Mouse (Mus musculus): ENCODE data around the gene Bend7. TPM values are rescaled to one million over a fixed set of nuclear protein-coding genes. Genes with fewer than 3 reads are reported as not detected.

The Bend7 gene
- polyA plus RNA-seq, 1 experiment from 2014 or later = 4.6 TPM

DNA sequence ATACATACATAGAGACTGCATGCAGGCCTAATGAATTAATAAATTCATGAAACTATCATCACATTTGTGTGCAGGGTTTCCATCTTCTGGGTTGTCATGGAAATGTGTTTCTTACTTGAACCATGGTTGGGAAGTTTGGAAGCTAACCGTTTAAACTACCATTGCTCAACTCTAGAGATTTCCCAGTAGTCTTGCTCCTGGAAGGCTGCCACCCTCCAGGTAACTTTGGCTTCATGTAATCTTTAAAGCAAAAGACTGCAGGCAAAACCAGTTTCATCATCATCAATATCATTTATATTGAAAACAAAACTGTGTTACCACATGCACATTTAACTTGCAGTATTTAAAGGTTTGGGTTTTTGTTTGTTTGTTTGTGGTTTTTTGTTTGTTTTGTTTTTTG lies 16.3 kb downstream of the Bend7 start:
- 87% methylated on average over 1 of the region's 1 CpGs for WGBS
- H3K4me1 ChIP-seq (ENCODE audit: control insufficient read depth, insufficient read depth, low read depth, low read length) = no peaks in the 10 kb centered on the region
- no peak overlapping the region for H3K27ac ChIP-seq (ENCODE audit: low read depth, low read length)
- H3K4me2 ChIP-seq (ENCODE audit: low read length) = no peak overlapping the region
- H3K9ac ChIP-seq (ENCODE audit: low read depth, low read length) = no peak overlapping the region
- H3K27me3 ChIP-seq (replicated peaks; ENCODE audit: control insufficient read depth, insufficient read depth, low read length) = no peaks in the 10 kb centered on the region
- no peaks in the 10 kb centered on the region for H3K9me3 ChIP-seq (ENCODE audit: control insufficient read depth, low read length)
- ATAC-seq = no peak
- H3K4me3 ChIP-seq (ENCODE audit: low read length) = no peak overlapping the region
- H3K36me3 ChIP-seq (ENCODE audit: control insufficient read depth, insufficient read depth, low read length) = no peaks in the 10 kb centered on the region

DNA sequence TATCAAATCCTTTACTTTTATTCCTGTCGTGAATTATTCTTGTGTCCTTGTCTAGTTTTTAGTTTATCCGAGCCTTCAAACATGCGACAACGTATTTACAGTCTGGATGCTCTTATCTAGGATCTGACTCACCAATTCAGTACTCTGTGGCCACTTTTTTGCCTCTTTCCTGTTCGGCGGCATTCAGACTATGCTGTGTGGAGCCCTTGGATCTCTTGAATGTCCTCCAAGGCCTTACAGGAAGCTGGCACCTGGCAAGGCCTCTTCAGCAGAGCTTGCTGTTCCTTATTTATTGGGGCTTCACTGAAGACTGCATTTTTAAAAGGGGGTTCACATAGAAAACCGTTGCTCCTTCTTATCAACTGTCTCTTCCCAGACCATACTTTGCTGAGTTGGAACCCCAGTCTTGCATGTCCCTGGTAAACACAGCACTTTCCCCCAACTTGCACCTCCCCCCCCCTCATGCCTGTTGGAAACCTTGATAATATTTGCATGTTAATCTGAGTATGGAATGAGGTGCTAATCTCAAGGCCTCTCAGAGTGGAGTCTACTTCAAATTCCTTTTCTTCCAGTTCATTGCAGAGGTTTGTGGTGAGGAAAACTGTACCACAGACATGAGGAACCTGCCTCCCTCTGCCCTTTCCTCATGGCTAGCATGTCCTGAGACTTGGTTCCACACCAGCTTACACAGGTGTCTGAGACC lies 18.6 kb downstream of the Bend7 start:
- Histone ChIP-seq H3K4me2 (ENCODE audit: low read length) (no peak overlapping the region), H3K36me3 (ENCODE audit: control insufficient read depth, insufficient read depth, low read length) (no peaks in the 10 kb centered on the region), H3K9ac (ENCODE audit: low read depth, low read length) (no peak overlapping the region), H3K27me3 (replicated peaks; ENCODE audit: control insufficient read depth, insufficient read depth, low read length) (no peaks in the 10 kb centered on the region), H3K4me3 (ENCODE audit: low read length) (no peak overlapping the region), H3K9me3 (ENCODE audit: control insufficient read depth, low read length) (no peaks in the 10 kb centered on the region), H3K4me1 (ENCODE audit: control insufficient read depth, insufficient read depth, low read depth, low read length) (no peaks in the 10 kb centered on the region), H3K27ac (ENCODE audit: low read depth, low read length) (no peak overlapping the region)
- 85% methylated on average over 7 of the region's 7 CpGs for WGBS
- no peak for ATAC-seq

DNA sequence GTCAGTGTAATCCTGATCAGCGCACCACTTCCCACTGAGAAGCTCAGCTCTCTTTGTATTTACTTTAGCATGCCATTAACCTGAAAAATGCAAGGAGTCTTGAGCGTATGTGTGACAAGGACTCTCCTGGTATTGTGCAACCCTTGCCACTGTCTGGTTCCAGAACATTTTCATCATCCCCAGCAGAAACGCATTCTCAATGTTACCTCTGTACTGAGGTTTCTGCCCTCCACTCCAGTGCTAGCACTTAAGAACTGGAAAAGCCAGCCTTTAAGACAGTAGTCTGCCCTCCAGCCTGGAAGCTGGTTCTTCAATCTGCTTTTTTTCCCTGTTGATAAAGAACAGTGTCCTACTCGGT lies 19.1 kb downstream of the Bend7 start:
- Histone ChIP-seq H3K27ac (ENCODE audit: low read depth, low read length) (no peak overlapping the region), H3K9me3 (ENCODE audit: control insufficient read depth, low read length) (no peaks in the 10 kb centered on the region), H3K27me3 (replicated peaks; ENCODE audit: control insufficient read depth, insufficient read depth, low read length) (no peaks in the 10 kb centered on the region), H3K4me3 (ENCODE audit: low read length) (no peak overlapping the region), H3K36me3 (ENCODE audit: control insufficient read depth, insufficient read depth, low read length) (no peaks in the 10 kb centered on the region), H3K9ac (ENCODE audit: low read depth, low read length) (no peak overlapping the region), H3K4me1 (ENCODE audit: control insufficient read depth, insufficient read depth, low read depth, low read length) (no peaks in the 10 kb centered on the region), H3K4me2 (ENCODE audit: low read length) (no peak overlapping the region)
- 85% methylated on average over 4 of the region's 4 CpGs for WGBS
- no peak for ATAC-seq

DNA sequence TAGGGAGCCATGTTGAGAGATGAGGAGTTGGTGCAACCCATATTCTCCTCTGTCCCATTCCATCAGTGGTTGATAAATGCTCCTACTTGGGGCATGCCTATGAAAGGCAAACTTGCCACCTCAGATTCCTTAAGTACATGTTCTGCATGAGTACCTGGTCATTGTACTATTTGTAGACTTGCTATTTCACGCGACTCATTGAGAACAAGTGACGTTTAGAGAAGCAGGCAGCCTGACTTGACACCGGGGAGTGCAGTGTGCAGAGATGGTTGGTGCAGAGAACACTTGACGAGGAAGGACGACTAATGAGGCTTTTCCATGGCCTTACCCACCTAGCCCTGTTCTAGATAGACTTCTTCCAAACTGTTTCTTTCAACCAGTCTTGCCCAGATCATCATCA lies 34.3 kb downstream of the Bend7 start:
- Histone ChIP-seq H3K9ac (ENCODE audit: low read depth, low read length) (no peak overlapping the region), H3K4me1 (ENCODE audit: control insufficient read depth, insufficient read depth, low read depth, low read length) (no peaks in the 10 kb centered on the region), H3K4me2 (ENCODE audit: low read length) (no peak overlapping the region), H3K36me3 (ENCODE audit: control insufficient read depth, insufficient read depth, low read length) (no peaks in the 10 kb centered on the region), H3K4me3 (ENCODE audit: low read length) (no peak overlapping the region), H3K9me3 (ENCODE audit: control insufficient read depth, low read length) (no peaks in the 10 kb centered on the region), H3K27ac (ENCODE audit: low read depth, low read length) (no peak overlapping the region), H3K27me3 (replicated peaks; ENCODE audit: control insufficient read depth, insufficient read depth, low read length) (no peaks in the 10 kb centered on the region)
- WGBS = 85% methylated on average over 6 of the region's 6 CpGs
- ATAC-seq = no peak

DNA sequence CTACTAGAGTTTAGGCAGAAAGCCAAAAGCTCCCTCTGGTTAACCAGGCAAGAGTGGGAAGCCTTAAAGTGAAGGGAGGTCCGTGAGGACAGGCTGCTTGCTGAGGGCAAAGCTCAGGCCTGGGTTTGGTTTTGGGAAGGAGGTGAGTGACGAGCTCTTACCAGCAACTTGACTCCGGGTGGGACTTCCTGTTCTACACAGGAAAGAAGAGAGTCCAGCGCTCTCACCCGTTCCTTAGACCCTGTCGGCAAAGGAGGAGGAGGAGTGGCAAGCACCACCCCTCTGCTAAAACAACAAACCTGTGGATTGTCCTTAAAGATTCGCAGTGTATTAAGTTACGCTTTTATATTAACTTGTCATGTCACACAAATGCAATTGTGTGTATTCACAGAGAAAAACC lies 38.1 kb downstream of the Bend7 start:
- 89% methylated on average over 8 of the region's 8 CpGs for WGBS
- H3K9me3 ChIP-seq (ENCODE audit: control insufficient read depth, low read length) = no peaks in the 10 kb centered on the region
- H3K4me2 ChIP-seq (ENCODE audit: low read length) = no peak overlapping the region
- H3K9ac ChIP-seq (ENCODE audit: low read depth, low read length) = no peak overlapping the region
- no peak overlapping the region for H3K4me3 ChIP-seq (ENCODE audit: low read length)
- no peak for ATAC-seq
- no peaks in the 10 kb centered on the region for H3K36me3 ChIP-seq (ENCODE audit: control insufficient read depth, insufficient read depth, low read length)
- H3K27ac ChIP-seq (ENCODE audit: low read depth, low read length) = no peak overlapping the region
- no peaks in the 10 kb centered on the region for H3K4me1 ChIP-seq (ENCODE audit: control insufficient read depth, insufficient read depth, low read depth, low read length)
- H3K27me3 ChIP-seq (replicated peaks; ENCODE audit: control insufficient read depth, insufficient read depth, low read length) = no peaks in the 10 kb centered on the region

DNA sequence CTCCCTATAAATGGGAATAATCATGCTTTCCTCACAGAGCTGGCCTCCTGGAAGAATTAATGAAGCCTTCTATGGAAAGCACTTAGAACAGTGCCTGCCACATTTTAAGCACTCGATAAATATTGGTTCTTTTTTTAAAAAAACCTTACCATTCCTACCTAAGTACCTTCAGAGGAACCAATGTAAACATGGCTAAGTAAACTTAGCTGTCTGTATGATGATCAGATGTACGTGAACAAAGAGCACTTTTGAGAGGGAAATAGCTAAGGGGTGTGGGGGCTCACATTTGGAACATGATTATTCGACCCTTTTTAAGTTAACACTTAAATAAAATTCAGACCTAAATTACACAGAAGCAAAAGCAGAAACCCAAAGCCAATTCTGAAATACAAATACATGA lies 39.6 kb downstream of the Bend7 start:
- 92% methylated on average over 3 of the region's 3 CpGs for WGBS
- H3K9ac ChIP-seq (ENCODE audit: low read depth, low read length) = no peak overlapping the region

DNA sequence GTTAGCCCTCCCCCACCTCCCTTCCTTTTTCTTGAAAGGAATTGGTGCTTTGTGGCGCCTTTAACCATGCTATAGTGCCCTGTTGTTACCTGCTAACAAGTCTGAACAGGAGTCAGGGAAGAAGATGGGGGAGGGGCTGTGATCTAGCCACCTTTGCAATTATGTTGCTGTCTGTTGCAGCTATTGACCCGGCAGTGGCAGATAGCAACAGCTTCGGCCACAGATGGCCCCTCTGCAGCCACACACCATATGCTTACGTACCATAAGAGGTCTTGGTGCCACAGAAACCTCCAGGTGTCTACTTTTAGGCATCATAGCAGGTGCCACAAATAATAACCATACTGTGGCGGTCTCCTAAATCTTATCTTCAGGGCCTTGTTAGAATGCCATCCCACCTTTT lies 43.1 kb downstream of the Bend7 start:
- WGBS = 80% methylated on average over 5 of the region's 5 CpGs
- no peak overlapping the region for H3K4me3 ChIP-seq (ENCODE audit: low read length)
- no peaks in the 10 kb centered on the region for H3K36me3 ChIP-seq (ENCODE audit: control insufficient read depth, insufficient read depth, low read length)
- H3K4me1 ChIP-seq (ENCODE audit: control insufficient read depth, insufficient read depth, low read depth, low read length) = no peaks in the 10 kb centered on the region
- H3K9ac ChIP-seq (ENCODE audit: low read depth, low read length) = no peak overlapping the region
- H3K27ac ChIP-seq (ENCODE audit: low read depth, low read length) = no peak overlapping the region
- no peak for ATAC-seq
- H3K27me3 ChIP-seq (replicated peaks; ENCODE audit: control insufficient read depth, insufficient read depth, low read length) = no peaks in the 10 kb centered on the region
- no peaks in the 10 kb centered on the region for H3K9me3 ChIP-seq (ENCODE audit: control insufficient read depth, low read length)
- no peak overlapping the region for H3K4me2 ChIP-seq (ENCODE audit: low read length)

More for the DNA sequence above, 39.6 kb downstream of the Bend7 start:
- no peak overlapping the region for H3K4me2 ChIP-seq (ENCODE audit: low read length)
- H3K36me3 ChIP-seq (ENCODE audit: control insufficient read depth, insufficient read depth, low read length) = no peaks in the 10 kb centered on the region
- H3K27me3 ChIP-seq (replicated peaks; ENCODE audit: control insufficient read depth, insufficient read depth, low read length) = no peaks in the 10 kb centered on the region
- no peak for ATAC-seq
- H3K27ac ChIP-seq (ENCODE audit: low read depth, low read length) = no peak overlapping the region
- no peaks in the 10 kb centered on the region for H3K9me3 ChIP-seq (ENCODE audit: control insufficient read depth, low read length)
- no peak overlapping the region for H3K4me3 ChIP-seq (ENCODE audit: low read length)
- H3K4me1 ChIP-seq (ENCODE audit: control insufficient read depth, insufficient read depth, low read depth, low read length) = no peaks in the 10 kb centered on the region

DNA sequence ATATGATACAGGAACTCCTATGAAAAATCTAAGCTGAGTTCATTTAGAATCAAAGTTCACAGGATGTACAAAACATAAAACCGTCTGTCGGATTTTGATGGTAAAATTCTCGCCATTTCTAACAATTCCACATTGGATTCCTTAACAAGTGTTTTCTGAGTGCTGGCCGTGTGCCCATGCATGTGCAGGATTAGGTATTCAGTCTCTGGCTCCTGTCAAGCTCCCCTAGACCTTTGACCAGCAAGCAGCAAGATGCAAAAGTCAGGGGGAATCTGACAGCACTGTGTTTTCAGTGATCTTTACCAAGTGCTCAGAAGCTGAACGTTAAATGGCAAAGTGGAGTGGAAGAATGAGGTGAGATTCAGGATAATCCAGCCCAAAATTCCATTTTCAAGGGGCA lies 44.3 kb downstream of the Bend7 start:
- WGBS = 81% methylated on average over 5 of the region's 5 CpGs
- no peak for ATAC-seq
- H3K27me3 ChIP-seq (replicated peaks; ENCODE audit: control insufficient read depth, insufficient read depth, low read length) = no peaks in the 10 kb centered on the region

DNA sequence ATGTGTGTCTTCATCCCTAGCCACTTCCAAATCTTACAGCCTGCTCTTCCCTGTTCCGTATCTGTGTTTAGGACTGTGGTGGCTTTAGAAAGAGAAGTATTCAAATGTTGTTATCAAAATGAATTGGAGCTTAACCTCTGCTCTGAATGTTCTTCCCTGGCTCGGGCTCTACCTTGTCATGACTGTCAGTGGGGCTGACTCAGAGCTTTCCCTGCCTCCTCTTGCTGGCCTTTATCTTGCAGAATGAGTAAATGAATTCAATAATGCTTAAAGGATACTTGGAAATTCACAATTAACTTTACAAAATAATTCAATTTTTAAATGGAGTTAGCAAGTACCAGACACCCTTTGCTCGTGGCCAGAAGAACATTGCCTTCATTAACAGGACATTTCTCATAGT lies 46.4 kb downstream of the Bend7 start:
- 87% methylated on average over 3 of the region's 3 CpGs for WGBS
- ATAC-seq = no peak
- Histone ChIP-seq H3K4me1 (ENCODE audit: control insufficient read depth, insufficient read depth, low read depth, low read length) (no peaks in the 10 kb centered on the region), H3K4me2 (ENCODE audit: low read length) (no peak overlapping the region), H3K9me3 (ENCODE audit: control insufficient read depth, low read length) (no peaks in the 10 kb centered on the region), H3K4me3 (ENCODE audit: low read length) (no peak overlapping the region), H3K27me3 (replicated peaks; ENCODE audit: control insufficient read depth, insufficient read depth, low read length) (no peaks in the 10 kb centered on the region), H3K27ac (ENCODE audit: low read depth, low read length) (no peak overlapping the region), H3K9ac (ENCODE audit: low read depth, low read length) (no peak overlapping the region), H3K36me3 (ENCODE audit: control insufficient read depth, insufficient read depth, low read length) (no peaks in the 10 kb centered on the region)

More for the DNA sequence above, 44.3 kb downstream of the Bend7 start:
- H3K4me3 ChIP-seq (ENCODE audit: low read length) = no peak overlapping the region
- H3K27ac ChIP-seq (ENCODE audit: low read depth, low read length) = no peak overlapping the region
- no peaks in the 10 kb centered on the region for H3K9me3 ChIP-seq (ENCODE audit: control insufficient read depth, low read length)
- no peak overlapping the region for H3K9ac ChIP-seq (ENCODE audit: low read depth, low read length)
- no peaks in the 10 kb centered on the region for H3K36me3 ChIP-seq (ENCODE audit: control insufficient read depth, insufficient read depth, low read length)
- H3K4me2 ChIP-seq (ENCODE audit: low read length) = no peak overlapping the region
- H3K4me1 ChIP-seq (ENCODE audit: control insufficient read depth, insufficient read depth, low read depth, low read length) = no peaks in the 10 kb centered on the region

DNA sequence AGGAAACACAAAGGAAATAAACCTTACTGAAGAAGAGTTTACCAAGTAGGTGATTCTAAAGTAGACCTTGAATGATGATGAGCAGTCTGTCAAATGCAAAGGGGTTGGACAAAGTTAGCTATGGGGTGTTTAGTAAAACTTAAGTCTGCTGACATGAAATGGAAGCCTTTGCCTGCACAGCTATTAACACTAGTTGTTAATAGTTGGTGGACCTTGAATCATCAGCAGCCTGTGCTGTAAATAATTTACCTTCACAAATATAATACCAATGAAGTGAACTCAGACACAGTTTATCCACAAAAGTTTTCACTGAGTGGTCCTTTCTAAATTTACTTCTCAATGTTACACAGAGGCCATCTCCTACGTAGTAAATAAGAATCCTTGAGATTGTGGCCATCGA lies 52.7 kb downstream of the Bend7 start:
- Histone ChIP-seq H3K4me2 (ENCODE audit: low read length) (no peak overlapping the region), H3K9me3 (ENCODE audit: control insufficient read depth, low read length) (no peaks in the 10 kb centered on the region), H3K4me1 (ENCODE audit: control insufficient read depth, insufficient read depth, low read depth, low read length) (no peaks in the 10 kb centered on the region), H3K9ac (ENCODE audit: low read depth, low read length) (no peak overlapping the region), H3K36me3 (ENCODE audit: control insufficient read depth, insufficient read depth, low read length) (no peaks in the 10 kb centered on the region), H3K27ac (ENCODE audit: low read depth, low read length) (no peak overlapping the region), H3K4me3 (ENCODE audit: low read length) (no peak overlapping the region), H3K27me3 (replicated peaks; ENCODE audit: control insufficient read depth, insufficient read depth, low read length) (no peaks in the 10 kb centered on the region)
- ATAC-seq = no peak
- WGBS = 95% methylated on average over 2 of the region's 2 CpGs

Measured in hindbrain, embryonic 16.5 days (tissue).